Mouse (Mus musculus): ENCODE results near the gene Gm20388. TPM values are rescaled to one million over a fixed set of nuclear protein-coding genes. Genes with fewer than 3 reads are reported as not detected.

Gene Gm20388
- polyA plus RNA-seq, 1 experiment from 2014 or later = 12.4 TPM

DNA sequence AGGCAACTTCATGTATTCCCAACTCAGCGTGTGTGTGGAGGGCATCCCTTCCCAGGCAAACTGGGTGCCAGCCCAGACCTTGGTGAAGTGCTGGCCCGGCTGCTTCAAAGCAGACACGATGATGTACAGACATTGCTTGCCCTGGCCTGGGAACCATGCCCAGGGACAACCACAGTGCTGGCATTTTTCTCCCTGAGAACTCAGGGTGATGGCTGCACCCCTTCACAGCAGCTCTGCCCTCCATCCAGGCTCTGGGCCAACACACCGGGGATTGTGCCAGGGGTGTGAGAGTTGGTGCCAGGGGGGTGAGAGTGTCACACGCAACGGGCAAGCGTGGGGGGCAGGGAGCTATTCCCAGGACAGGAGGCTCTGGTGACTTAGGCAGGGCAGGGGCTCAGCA lies 734.0 kb downstream of the Gm20388 start:
- Histone ChIP-seq H3K4me1 (ENCODE audit: control insufficient read depth, insufficient read depth, low read depth, low read length) (no peaks in the 10 kb centered on the region; the same call in 1 of the 2 replicates), H3K9ac (ENCODE audit: low read depth, low read length) (no peak overlapping the region), H3K27me3 (replicated peaks; ENCODE audit: control insufficient read depth, insufficient read depth, low read length) (no peaks in the 10 kb centered on the region), H3K4me3 (ENCODE audit: low read length) (no peak overlapping the region), H3K4me2 (ENCODE audit: low read length) (no peak overlapping the region), H3K27ac (ENCODE audit: low read depth, low read length) (no peak overlapping the region; the same call in 1 of the 2 replicates), H3K9me3 (ENCODE audit: control insufficient read depth, low read length) (no peaks in the 10 kb centered on the region), H3K36me3 (ENCODE audit: control insufficient read depth, insufficient read depth, low read length) (no peaks in the 10 kb centered on the region)
- WGBS = 51% methylated on average over 7 of the region's 7 CpGs
- ATAC-seq = peak; percentile 93

DNA sequence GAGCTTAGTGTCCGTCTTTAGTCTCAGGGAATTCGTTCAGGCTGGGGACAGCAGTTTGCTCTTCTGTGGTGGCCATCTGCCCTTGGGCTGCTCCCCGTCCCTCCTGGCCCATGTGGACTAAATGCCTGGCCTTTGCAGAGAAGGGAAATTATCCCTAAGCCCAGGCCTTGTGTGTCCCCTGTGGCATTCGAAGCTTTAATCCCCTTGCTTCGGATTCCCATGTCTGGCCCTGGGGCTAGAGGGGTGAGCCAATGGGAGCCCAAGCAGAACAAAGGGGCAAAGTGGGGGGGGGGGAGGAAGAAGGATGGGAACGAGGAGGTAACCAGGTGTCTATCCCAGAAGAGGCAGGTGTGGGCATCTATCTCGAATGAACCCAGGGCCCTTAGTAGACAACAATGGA lies 736.9 kb downstream of the Gm20388 start, which contains the start of gene 1190005I06Rik:
1190005I06Rik (minus strand) TSS at position 101 of the 400 bp plus-strand sequence.
- H3K36me3 ChIP-seq (ENCODE audit: control insufficient read depth, insufficient read depth, low read length) = no peaks in the 10 kb centered on the region
- WGBS = 61% methylated on average over 7 of the region's 7 CpGs
- H3K9me3 ChIP-seq (ENCODE audit: control insufficient read depth, low read length) = no peaks in the 10 kb centered on the region
- H3K27me3 ChIP-seq (replicated peaks; ENCODE audit: control insufficient read depth, insufficient read depth, low read length) = no peaks in the 10 kb centered on the region
- no peak within 1 kb of the TSS for H3K4me2 ChIP-seq (ENCODE audit: low read length)
- ATAC-seq = no peak
- H3K4me1 ChIP-seq (ENCODE audit: control insufficient read depth, insufficient read depth, low read depth, low read length) = no peaks in the 10 kb centered on the region; the same call in 1 of the 2 replicates
- H3K27ac ChIP-seq (ENCODE audit: low read depth, low read length) = no peak within 1 kb of the TSS
- no peak within 1 kb of the TSS for H3K9ac ChIP-seq (ENCODE audit: low read depth, low read length)
- H3K4me3 ChIP-seq (ENCODE audit: low read length) = no peak within 1 kb of the TSS

DNA sequence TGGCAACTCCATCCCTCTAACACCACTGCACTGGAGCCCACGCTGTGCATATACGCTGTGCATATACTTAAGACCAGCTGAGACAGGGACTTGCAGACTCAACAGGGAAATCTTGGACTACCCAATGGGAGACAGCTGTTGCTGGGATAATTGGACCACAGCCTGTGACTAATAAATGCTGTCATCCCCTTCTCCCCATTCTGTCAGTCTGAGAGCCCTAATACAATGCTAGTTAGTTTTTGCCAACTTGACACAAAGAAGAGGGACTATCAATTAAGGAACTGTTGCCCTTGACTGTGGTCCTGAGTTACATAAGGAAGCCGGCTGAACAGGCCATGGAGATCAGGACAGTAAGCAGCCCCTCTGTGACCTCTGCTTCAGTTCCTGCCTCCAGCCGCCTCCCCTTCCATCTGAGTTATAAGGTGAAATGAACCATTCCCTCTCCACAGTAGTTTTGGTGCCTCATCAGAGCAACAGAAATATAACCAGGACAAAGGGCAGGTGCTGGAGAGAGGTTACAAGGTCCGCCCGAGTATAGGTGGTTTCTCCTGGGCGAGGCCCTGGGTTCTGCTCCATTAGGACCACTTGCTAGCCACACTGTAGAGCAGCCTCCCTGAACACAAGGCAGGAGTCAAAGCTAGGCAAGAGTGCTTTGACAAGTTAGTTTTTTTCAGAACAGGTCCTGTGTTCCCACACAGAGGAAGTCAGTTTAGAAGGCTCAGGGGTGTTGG lies 745.8 kb downstream of the Gm20388 start:
- Histone ChIP-seq H3K4me3 (ENCODE audit: low read length) (no peak overlapping the region), H3K4me2 (ENCODE audit: low read length) (no peak overlapping the region), H3K36me3 (ENCODE audit: control insufficient read depth, insufficient read depth, low read length) (peaks cover 11% of the 10 kb centered on the region), H3K27ac (ENCODE audit: low read depth, low read length) (no peak overlapping the region), H3K27me3 (replicated peaks; ENCODE audit: control insufficient read depth, insufficient read depth, low read length) (no peaks in the 10 kb centered on the region), H3K9ac (ENCODE audit: low read depth, low read length) (no peak overlapping the region), H3K9me3 (ENCODE audit: control insufficient read depth, low read length) (no peaks in the 10 kb centered on the region), H3K4me1 (ENCODE audit: control insufficient read depth, insufficient read depth, low read depth, low read length) (no peaks in the 10 kb centered on the region)
- ATAC-seq = no peak
- 77% methylated on average over 7 of the region's 7 CpGs for WGBS

DNA sequence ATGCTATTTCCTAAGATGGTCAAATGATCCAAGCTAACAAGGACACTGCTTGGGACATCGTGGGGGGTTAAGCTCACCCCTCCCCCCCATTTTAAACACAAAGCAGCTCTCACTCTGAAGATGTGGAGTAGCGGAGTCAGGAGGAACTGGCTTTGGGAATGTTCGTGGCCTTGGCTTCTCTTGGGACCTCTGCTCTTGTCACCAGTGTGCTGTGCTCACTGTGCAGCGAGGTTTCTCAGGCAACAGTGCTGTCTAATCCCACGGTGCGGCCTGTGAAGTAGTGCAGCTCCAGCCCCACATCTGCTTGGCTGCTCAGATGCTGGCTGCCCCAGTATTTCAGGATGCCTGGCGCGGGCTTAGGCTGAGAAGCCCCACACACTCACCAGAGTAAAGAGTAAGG lies 746.8 kb downstream of the Gm20388 start:
- H3K9ac ChIP-seq (ENCODE audit: low read depth, low read length) = no peak overlapping the region
- H3K4me1 ChIP-seq (ENCODE audit: control insufficient read depth, insufficient read depth, low read depth, low read length) = no peaks in the 10 kb centered on the region
- H3K4me2 ChIP-seq (ENCODE audit: low read length) = no peak overlapping the region
- H3K36me3 ChIP-seq (ENCODE audit: control insufficient read depth, insufficient read depth, low read length) = peaks cover 11% of the 10 kb centered on the region
- ATAC-seq = no peak; the same call in 1 of the 2 replicates
- H3K9me3 ChIP-seq (ENCODE audit: control insufficient read depth, low read length) = no peaks in the 10 kb centered on the region
- 79% methylated on average over 8 of the region's 8 CpGs for WGBS
- no peak overlapping the region for H3K4me3 ChIP-seq (ENCODE audit: low read length)
- H3K27me3 ChIP-seq (replicated peaks; ENCODE audit: control insufficient read depth, insufficient read depth, low read length) = no peaks in the 10 kb centered on the region
- H3K27ac ChIP-seq (ENCODE audit: low read depth, low read length) = no peak overlapping the region

GRCm38 (mm10) chr8:120664566-120664965 lies 753.9 kb downstream of the Gm20388 start:
- Histone ChIP-seq H3K4me1 (ENCODE audit: control insufficient read depth, insufficient read depth, low read depth, low read length) (peaks cover 36% of the 10 kb centered on the region), H3K9ac (ENCODE audit: low read depth, low read length) (no peak overlapping the region), H3K27me3 (replicated peaks; ENCODE audit: control insufficient read depth, insufficient read depth, low read length) (no peaks in the 10 kb centered on the region), H3K36me3 (ENCODE audit: control insufficient read depth, insufficient read depth, low read length) (no peaks in the 10 kb centered on the region), H3K9me3 (ENCODE audit: control insufficient read depth, low read length) (no peaks in the 10 kb centered on the region), H3K27ac (ENCODE audit: low read depth, low read length) (no peak overlapping the region), H3K4me3 (ENCODE audit: low read length) (no peak overlapping the region), H3K4me2 (ENCODE audit: low read length) (no peak overlapping the region)
- no peak for ATAC-seq
- 72% methylated on average over 6 of the region's 6 CpGs for WGBS

DNA sequence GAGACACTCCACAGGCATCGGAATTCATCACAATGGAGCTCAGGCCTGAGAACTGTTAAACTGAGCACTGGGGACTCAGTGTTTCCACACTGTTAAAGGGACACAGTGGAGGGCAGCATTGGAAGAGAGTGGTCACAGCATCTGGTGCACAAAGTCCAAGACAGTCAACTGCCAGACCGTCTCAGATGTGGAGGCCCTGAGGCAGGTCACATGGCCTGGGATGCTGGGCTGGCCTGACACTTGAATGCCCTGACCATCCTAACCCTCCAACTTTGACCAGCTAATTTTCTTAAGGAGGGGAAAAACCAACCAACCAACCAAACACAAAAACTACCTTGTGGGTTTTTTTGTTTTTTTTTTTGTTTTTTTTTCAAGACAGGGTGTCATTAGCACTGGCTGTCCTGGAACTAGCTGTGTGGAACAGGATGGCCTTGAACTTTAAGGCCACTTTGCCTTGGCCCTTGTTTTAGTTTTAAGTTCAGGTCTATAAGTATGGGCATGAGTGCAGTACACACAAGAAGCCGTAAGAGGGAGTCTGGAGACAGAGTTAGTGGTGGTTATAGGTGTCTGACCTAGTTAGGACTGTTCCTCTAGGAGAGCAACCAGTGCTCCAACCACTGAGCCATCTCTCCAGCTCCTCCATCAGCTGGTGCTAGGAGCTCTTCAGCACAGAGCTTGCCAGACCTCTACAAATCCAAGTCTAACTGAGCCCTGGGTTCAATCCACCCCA lies 755.2 kb downstream of the Gm20388 start:
- Histone ChIP-seq H3K4me3 (ENCODE audit: low read length) (peak overlapping the region; percentile 94; the same call in 1 of the 2 replicates), H3K27me3 (replicated peaks; ENCODE audit: control insufficient read depth, insufficient read depth, low read length) (no peaks in the 10 kb centered on the region), H3K9me3 (ENCODE audit: control insufficient read depth, low read length) (no peaks in the 10 kb centered on the region), H3K4me2 (ENCODE audit: low read length) (peak overlapping the region; percentile 76), H3K27ac (ENCODE audit: low read depth, low read length) (no peak overlapping the region), H3K9ac (ENCODE audit: low read depth, low read length) (0 out of 2 replicates have a peak overlapping the region, but pooled peaks have one; percentile 13), H3K36me3 (ENCODE audit: control insufficient read depth, insufficient read depth, low read length) (0 out of 2 replicates have a peak, but pooled peaks cover 3% of the 10 kb centered on the region), H3K4me1 (ENCODE audit: control insufficient read depth, insufficient read depth, low read depth, low read length) (peaks cover 36% of the 10 kb centered on the region)
- 77% methylated on average over 3 of the region's 3 CpGs for WGBS
- no peak for ATAC-seq

GRCm38 (mm10) chr8:120666807-120667470 lies 756.3 kb downstream of the Gm20388 start:
- 1% methylated on average over 17 of the region's 17 CpGs for WGBS
- Histone ChIP-seq H3K4me3 (ENCODE audit: low read length) (peak overlapping the region; percentile 94), H3K36me3 (ENCODE audit: control insufficient read depth, insufficient read depth, low read length) (0 out of 2 replicates have a peak, but pooled peaks cover 5% of the 10 kb centered on the region), H3K9ac (ENCODE audit: low read depth, low read length) (peak overlapping the region; percentile 90), H3K4me1 (ENCODE audit: control insufficient read depth, insufficient read depth, low read depth, low read length) (peaks cover 36% of the 10 kb centered on the region), H3K9me3 (ENCODE audit: control insufficient read depth, low read length) (no peaks in the 10 kb centered on the region), H3K27me3 (replicated peaks; ENCODE audit: control insufficient read depth, insufficient read depth, low read length) (no peaks in the 10 kb centered on the region), H3K27ac (ENCODE audit: low read depth, low read length) (no peak overlapping the region), H3K4me2 (ENCODE audit: low read length) (peak overlapping the region; percentile 76)
- ATAC-seq = no peak

DNA sequence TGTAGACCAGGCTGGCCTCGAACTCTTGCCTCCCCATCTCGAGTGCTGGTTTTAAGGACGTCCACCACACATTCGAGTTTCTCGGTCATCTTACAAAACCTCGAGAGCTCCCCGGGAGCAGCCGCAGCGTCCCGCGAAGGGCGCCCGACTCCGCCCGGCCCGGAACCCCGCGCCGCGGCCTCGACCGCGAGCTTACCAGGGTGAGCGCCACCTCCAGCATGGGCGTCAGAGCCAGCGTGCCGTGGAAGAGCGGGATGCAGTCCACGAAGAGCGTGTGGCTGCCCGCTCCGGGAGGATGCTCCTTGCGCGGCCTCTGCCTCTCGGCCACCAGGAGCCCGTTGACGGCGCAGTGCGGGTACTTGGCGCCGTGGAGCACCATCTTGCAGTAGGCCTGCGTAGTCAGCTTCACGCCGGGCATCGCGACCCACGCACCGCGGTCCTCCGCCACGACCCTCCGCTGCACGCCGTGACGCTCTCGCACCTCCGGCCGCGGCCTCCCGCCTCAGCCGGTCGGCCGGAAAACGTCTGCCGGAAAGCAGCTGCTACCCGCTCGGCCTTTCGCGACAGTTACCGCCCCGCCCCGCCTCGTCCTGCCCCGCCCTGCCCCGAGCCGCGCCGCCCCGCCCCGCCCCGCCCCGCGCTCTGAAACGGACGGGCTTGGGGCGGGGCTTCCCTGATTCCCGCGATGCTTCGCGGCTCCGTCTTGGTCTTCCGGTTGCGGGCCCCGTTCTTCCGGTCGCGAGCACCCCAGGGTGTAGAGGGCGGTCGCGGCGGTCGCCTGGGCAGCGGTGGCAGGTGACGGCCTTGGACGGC lies 757.1 kb downstream of the Gm20388 start, which contains the start of the genes Gm27021 and Cox4i1:
Gm27021 (minus strand) TSS at position 519 of the 813 bp plus-strand sequence.
Cox4i1 (plus strand) TSS at position 662 of the 813 bp plus-strand sequence.
- Histone ChIP-seq H3K36me3 (ENCODE audit: control insufficient read depth, insufficient read depth, low read length) (peaks cover 9% of the 10 kb centered on the region), H3K4me3 (ENCODE audit: low read length) (peak within 1 kb of the TSS; percentile 94), H3K4me1 (ENCODE audit: control insufficient read depth, insufficient read depth, low read depth, low read length) (peaks cover 36% of the 10 kb centered on the region), H3K9me3 (ENCODE audit: control insufficient read depth, low read length) (no peaks in the 10 kb centered on the region), H3K4me2 (ENCODE audit: low read length) (peak within 1 kb of the TSS; percentile 84), H3K9ac (ENCODE audit: low read depth, low read length) (peak within 1 kb of the TSS; percentile 93), H3K27me3 (replicated peaks; ENCODE audit: control insufficient read depth, insufficient read depth, low read length) (no peaks in the 10 kb centered on the region), H3K27ac (ENCODE audit: low read depth, low read length) (peak within 1 kb of the TSS; percentile 89)
- ATAC-seq = peak; percentile 92
- WGBS = under 1% methylated on average over 59 of the region's 105 CpGs
